Mouse (Mus musculus): Measurements from ENCODE around the gene D930020B18Rik.

GRCm38 (mm10) chr10:121615935-121616334, 25.5 kb upstream of the D930020B18Rik start:
- TF ChIP-seq CTCF (IDR thresholded peaks at IDR 0.05; ENCODE audit: low read depth) = no peak
- no peak for TF ChIP-seq EP300 (IDR thresholded peaks at IDR 0.05; ENCODE audit: low read depth)

Measured in heart, postnatal 0 days (tissue).